Mouse (Mus musculus) midbrain, embryonic 14.5 days (tissue): ENCODE results near the gene Npr1. TPM values are rescaled to one million over a fixed set of nuclear protein-coding genes. Genes with fewer than 3 reads are reported as not detected.
A peak's percentile ranks its signal among the peaks of the same experiment; 100 is the strongest.

ENCODE experiments used
- ATAC-seq: fragments of 200-750 bp; cut with Nextera tagmentation; 2 replicates; pipeline ENCODE4 v1.8.0; 2017; ENCODE audit warnings: moderate number of reproducible peaks, moderate library complexity; ENCODE audit not compliant: low FRiP score, low TSS enrichment
- DNase-seq: peaks from one replicate; pipeline ENCODE4 v3.0.0-alpha.2; 2015
- H3K27ac ChIP-seq: fragments of 300-500 bp; sonication (generic); replicated peaks from 2 replicates; pipeline ENCODE4 v1.5.1; 2014; ENCODE audit warnings: mild to moderate bottlenecking, low read depth, low read length, moderate library complexity
- H3K27me3 ChIP-seq: fragments of 300-500 bp; sonication (generic); 2 replicates; pipeline ENCODE4 v1.6.1; 2014; ENCODE audit warnings: low read length, control low read depth, mixed read lengths; ENCODE audit not compliant: control insufficient read depth, insufficient read depth
- H3K36me3 ChIP-seq: fragments of 300-500 bp; sonication (generic); 2 replicates; pipeline ENCODE4 v1.6.1; 2014; ENCODE audit warnings: low read length, control low read depth; ENCODE audit not compliant: control insufficient read depth, insufficient read depth
- H3K4me1 ChIP-seq: fragments of 300-500 bp; sonication (generic); 2 replicates; pipeline ENCODE4 v1.6.1; 2014; ENCODE audit warnings: mild to moderate bottlenecking, antibody characterized with exemption, low read length, control low read depth; ENCODE audit not compliant: control insufficient read depth, insufficient read depth
- H3K4me2 ChIP-seq: fragments of 300-500 bp; sonication (generic); 2 replicates; pipeline ENCODE4 v1.6.1; 2014; ENCODE audit warnings: mild to moderate bottlenecking, low read length, moderate library complexity
- H3K4me3 ChIP-seq: fragments of 300-500 bp; sonication (generic); replicated peaks from 2 replicates; pipeline ENCODE4 v1.5.1; 2014; ENCODE audit warnings: low read depth, low read length
- H3K9ac ChIP-seq: fragments of 300-500 bp; sonication (generic); replicated peaks from 2 replicates; pipeline ENCODE4 v1.6.1; 2014; ENCODE audit warnings: mild to moderate bottlenecking, low read length, moderate library complexity
- H3K9me3 ChIP-seq: fragments of 300-500 bp; sonication (generic); 2 replicates; pipeline ENCODE4 v1.6.1; 2016; ENCODE audit warnings: low read length, control low read depth, mixed read lengths; ENCODE audit not compliant: control insufficient read depth
- WGBS: fragments of 180-500 bp; shearing (Covaris S2); extraction: QIAGEN DNeasy Blood & Tissue Kit; methylation state at CpG from one replicate; pipeline ENCODE4 v1.1.7; 2014; 5-methylcytosine and 5-hydroxymethylcytosine counted together
- polyA plus RNA-seq: library from polyadenylated mRNA; unstranded; fragments of >200 nt; fragmentation: Nextera tagmentation; extraction: Ambion mirVana; gene quantifications from 2 replicates; pipeline ENCODE4 v1.2.1, GENCODE M21; 2014

Gene Npr1
- polyA plus RNA-seq, 1 experiment from 2014 or later, result 2.3 TPM

- WGBS, result 92% methylated on average over 6 of the region's 6 CpGs
- no peak for ATAC-seq
- DNase-seq, result no peak
- peaks cover 74% of the 10 kb centered on the region for H3K36me3 ChIP-seq
- no peaks in the 10 kb centered on the region for H3K27me3 ChIP-seq
- no peak overlapping the region for H3K4me2 ChIP-seq
- no peak overlapping the region for H3K27ac ChIP-seq
- H3K9ac ChIP-seq, result no peak overlapping the region
- no peaks in the 10 kb centered on the region for H3K9me3 ChIP-seq
- no peaks in the 10 kb centered on the region for H3K4me1 ChIP-seq
- no peak overlapping the region for H3K4me3 ChIP-seq
Observed at GRCm38 (mm10) chr3:90420696-90421095, 45.0 kb downstream of the Npr1 start.

- DNase-seq (no peak), ATAC-seq (no peak)
- peaks cover 91% of the 10 kb centered on the region for H3K36me3 ChIP-seq
- WGBS, result 73% methylated on average over 3 of the region's 3 CpGs
- no peak overlapping the region for H3K4me3 ChIP-seq
- no peaks in the 10 kb centered on the region for H3K27me3 ChIP-seq
- no peaks in the 10 kb centered on the region for H3K9me3 ChIP-seq
- H3K27ac ChIP-seq, result no peak overlapping the region
- H3K4me1 ChIP-seq, result no peaks in the 10 kb centered on the region
- no peak overlapping the region for H3K9ac ChIP-seq
- no peak overlapping the region for H3K4me2 ChIP-seq
Observed at GRCm38 (mm10) chr3:90413011-90413396, 52.7 kb downstream of the Npr1 start.

- H3K27ac ChIP-seq, result no peak overlapping the region
- no peaks in the 10 kb centered on the region for H3K27me3 ChIP-seq
- WGBS, result 53% methylated on average over 5 of the region's 5 CpGs
- ATAC-seq (no peak), DNase-seq (peak; percentile 82)
- H3K9ac ChIP-seq, result no peak overlapping the region
- no peak overlapping the region for H3K4me2 ChIP-seq
- H3K4me1 ChIP-seq, result no peaks in the 10 kb centered on the region
- H3K4me3 ChIP-seq, result no peak overlapping the region
- H3K9me3 ChIP-seq, result no peaks in the 10 kb centered on the region
- peaks cover 91% of the 10 kb centered on the region for H3K36me3 ChIP-seq
Observed at GRCm38 (mm10) chr3:90412312-90413010, 53.2 kb downstream of the Npr1 start.

GRCm38 (mm10) chr3:90408721-90409120, 56.9 kb downstream of the Npr1 start:
- no peak overlapping the region for H3K4me2 ChIP-seq
- no peak for ATAC-seq
- H3K27me3 ChIP-seq, result no peaks in the 10 kb centered on the region
- no peak for DNase-seq
- H3K9ac ChIP-seq, result no peak overlapping the region
- H3K4me3 ChIP-seq, result no peak overlapping the region
- 92% methylated on average over 3 of the region's 3 CpGs for WGBS
- no peaks in the 10 kb centered on the region for H3K9me3 ChIP-seq
- no peaks in the 10 kb centered on the region for H3K4me1 ChIP-seq
- peaks cover 94% of the 10 kb centered on the region for H3K36me3 ChIP-seq
- H3K27ac ChIP-seq, result no peak overlapping the region

- Histone ChIP-seq H3K9ac (no peak overlapping the region), H3K9me3 (no peaks in the 10 kb centered on the region), H3K27ac (no peak overlapping the region), H3K4me3 (no peak overlapping the region), H3K36me3 (peaks cover 100% of the 10 kb centered on the region), H3K4me1 (no peaks in the 10 kb centered on the region), H3K27me3 (no peaks in the 10 kb centered on the region), H3K4me2 (no peak overlapping the region)
- WGBS, result 95% methylated on average over 5 of the region's 5 CpGs
- DNase-seq, result no peak
- ATAC-seq, result no peak
Observed at GRCm38 (mm10) chr3:90406414-90406813, 59.3 kb downstream of the Npr1 start.

GRCm38 (mm10) chr3:90404609-90405008, 61.1 kb downstream of the Npr1 start:
- DNase-seq (no peak), ATAC-seq (no peak)
- Histone ChIP-seq H3K4me3 (no peak overlapping the region), H3K4me1 (no peaks in the 10 kb centered on the region), H3K27me3 (no peaks in the 10 kb centered on the region), H3K4me2 (no peak overlapping the region), H3K36me3 (peaks cover 100% of the 10 kb centered on the region), H3K9ac (no peak overlapping the region), H3K9me3 (no peaks in the 10 kb centered on the region), H3K27ac (no peak overlapping the region)
- WGBS, result 95% methylated on average over 4 of the region's 4 CpGs

- no peaks in the 10 kb centered on the region for H3K4me1 ChIP-seq
- 97% methylated on average over 3 of the region's 3 CpGs for WGBS
- no peak overlapping the region for H3K9ac ChIP-seq
- no peak overlapping the region for H3K4me3 ChIP-seq
- DNase-seq (no peak), ATAC-seq (no peak)
- no peaks in the 10 kb centered on the region for H3K9me3 ChIP-seq
- peaks cover 100% of the 10 kb centered on the region for H3K36me3 ChIP-seq
- no peak overlapping the region for H3K4me2 ChIP-seq
- no peak overlapping the region for H3K27ac ChIP-seq
- no peaks in the 10 kb centered on the region for H3K27me3 ChIP-seq
Observed at GRCm38 (mm10) chr3:90404121-90404520, 61.5 kb downstream of the Npr1 start.

- H3K4me2 ChIP-seq, result no peak overlapping the region
- H3K4me3 ChIP-seq, result no peak overlapping the region
- DNase-seq (no peak), ATAC-seq (no peak)
- no peaks in the 10 kb centered on the region for H3K9me3 ChIP-seq
- H3K4me1 ChIP-seq, result no peaks in the 10 kb centered on the region
- no peaks in the 10 kb centered on the region for H3K27me3 ChIP-seq
- 79% methylated on average over 4 of the region's 4 CpGs for WGBS
- H3K9ac ChIP-seq, result no peak overlapping the region
- H3K36me3 ChIP-seq, result peaks cover 91% of the 10 kb centered on the region
- H3K27ac ChIP-seq, result no peak overlapping the region
Observed at GRCm38 (mm10) chr3:90400993-90401392, 64.7 kb downstream of the Npr1 start.
